Mouse (Mus musculus) hindbrain, embryonic 15.5 days (tissue): ENCODE results near the gene Slc27a1. TPM values are rescaled to one million over a fixed set of nuclear protein-coding genes. Genes with fewer than 3 reads are reported as not detected.

Experiments
- ATAC-seq: fragments of 200-750 bp; cut with Nextera tagmentation; 2 replicates; pipeline ENCODE4 v1.8.0; 2017; ENCODE audit warnings: low read depth, moderate number of reproducible peaks, moderate TSS enrichment; ENCODE audit not compliant: low FRiP score
- H3K27ac ChIP-seq: fragments of 300-500 bp; sonication (generic); replicated peaks from 2 replicates; pipeline ENCODE4 v1.5.1; 2015; ENCODE audit warnings: mild to moderate bottlenecking, inconsistent platforms
- H3K27me3 ChIP-seq: fragments of 300-500 bp; sonication (generic); 2 replicates; pipeline ENCODE4 v1.6.1; 2015; ENCODE audit warnings: control low read depth, inconsistent platforms
- H3K36me3 ChIP-seq: fragments of 300-500 bp; sonication (generic); 2 replicates; pipeline ENCODE4 v1.6.1; 2015; ENCODE audit warnings: control low read depth, inconsistent platforms
- H3K4me1 ChIP-seq: fragments of 300-500 bp; sonication (generic); replicated peaks from 2 replicates; pipeline ENCODE4 v1.6.1; 2015; ENCODE audit warnings: control low read depth, inconsistent platforms
- H3K4me2 ChIP-seq: fragments of 300-500 bp; sonication (generic); 2 replicates; pipeline ENCODE4 v1.6.1; 2015; ENCODE audit warnings: moderate library complexity, mild to moderate bottlenecking, inconsistent platforms
- H3K4me3 ChIP-seq: fragments of 300-500 bp; sonication (generic); 2 replicates; pipeline ENCODE4 v1.5.1; 2015; ENCODE audit warnings: mild to moderate bottlenecking, inconsistent platforms
- H3K9ac ChIP-seq: fragments of 300-500 bp; sonication (generic); 2 replicates; pipeline ENCODE4 v1.6.1; 2015; ENCODE audit warnings: inconsistent platforms
- H3K9me3 ChIP-seq: fragments of 300-500 bp; sonication (generic); 2 replicates; pipeline ENCODE4 v1.6.1; 2016; ENCODE audit warnings: control low read depth, inconsistent platforms
- WGBS: fragments of 180-500 bp; shearing (Covaris S2); methylation state at CpG from one replicate; pipeline ENCODE4 v1.1.7; 2015; 5-methylcytosine and 5-hydroxymethylcytosine counted together
- polyA plus RNA-seq: library from polyadenylated mRNA; unstranded; fragments of >200 nt; fragmentation: Nextera tagmentation; extraction: Ambion mirVana; gene quantifications from 2 replicates; pipeline ENCODE4 v1.2.1, GENCODE M21; 2015

The Slc27a1 gene
- polyA plus RNA-seq, 1 experiment from 2014 or later: 87.4 TPM

- WGBS: 55% methylated on average over 7 of the region's 7 CpGs
- H3K27me3 ChIP-seq: peaks cover 43% of the 10 kb centered on the region
- no peak for ATAC-seq
- no peak overlapping the region for H3K9ac ChIP-seq
- H3K36me3 ChIP-seq: peaks cover 4% of the 10 kb centered on the region; the same call in 1 of the 2 replicates
- peaks cover 18% of the 10 kb centered on the region for H3K4me1 ChIP-seq
- no peak overlapping the region for H3K4me3 ChIP-seq
- no peaks in the 10 kb centered on the region for H3K9me3 ChIP-seq
- no peak overlapping the region for H3K4me2 ChIP-seq
- no peak overlapping the region for H3K27ac ChIP-seq
These were observed 35.3 kb downstream of the Slc27a1 start for GRCm38 (mm10) chr8:71604021-71604420.

DNA sequence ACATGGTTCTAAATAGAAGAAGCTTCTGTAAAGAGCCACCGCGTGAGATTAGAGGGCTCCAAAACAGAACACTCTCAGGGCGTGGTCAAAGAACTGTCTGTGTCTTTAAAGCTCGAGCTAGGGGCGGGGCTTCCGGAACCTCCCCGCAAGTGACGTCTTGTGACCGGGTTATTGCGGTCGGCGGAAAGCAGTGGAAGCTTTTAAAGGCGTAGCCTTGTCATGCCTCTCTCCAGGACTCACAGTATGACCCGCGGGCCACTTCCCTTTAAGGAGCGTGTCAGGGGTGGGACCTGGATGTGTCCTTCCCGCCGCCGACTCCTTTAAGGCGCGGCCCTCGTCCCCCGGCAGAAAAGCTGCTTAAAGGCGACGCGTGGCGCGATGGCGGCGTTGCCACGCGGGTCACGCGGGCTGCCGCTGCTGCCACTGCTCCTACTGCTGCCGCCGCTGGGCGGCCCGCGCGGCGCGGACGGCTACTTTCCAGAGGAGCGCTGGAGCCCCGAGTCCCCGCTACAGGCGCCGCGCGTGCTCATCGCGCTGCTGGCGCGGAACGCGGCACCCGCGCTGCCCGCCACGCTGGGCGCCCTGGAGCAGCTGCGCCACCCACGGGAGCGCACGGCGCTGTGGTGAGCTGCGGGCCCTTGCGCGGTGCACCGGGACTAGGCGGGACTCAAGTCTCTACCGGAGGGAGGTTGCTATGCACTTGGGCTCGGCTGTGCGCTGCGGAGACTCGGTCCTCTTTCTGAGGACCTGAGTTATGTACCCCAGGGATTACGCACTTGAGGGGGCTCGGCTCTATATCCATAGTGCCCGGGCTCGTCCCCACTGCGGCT, 42.4 kb downstream of the Slc27a1 start, which contains the start of gene Colgalt1:
Gene Colgalt1, plus strand, starts transcription at position 177 of the 830 bp plus-strand sequence.
- Histone ChIP-seq H3K4me1 (peaks cover 15% of the 10 kb centered on the region), H3K27me3 (no peaks in the 10 kb centered on the region), H3K4me2 (peak within 1 kb of the TSS; percentile 78), H3K9ac (peak within 1 kb of the TSS; percentile 91), H3K27ac (peak within 1 kb of the TSS; percentile 92), H3K36me3 (peaks cover 19% of the 10 kb centered on the region), H3K4me3 (peak within 1 kb of the TSS; percentile 91), H3K9me3 (no peaks in the 10 kb centered on the region)
- WGBS: under 1% methylated on average over 82 of the region's 82 CpGs
- peak; percentile 99 for ATAC-seq

- Histone ChIP-seq H3K36me3 (peaks cover 30% of the 10 kb centered on the region), H3K4me3 (peak overlapping the region; percentile 91), H3K4me1 (peaks cover 15% of the 10 kb centered on the region), H3K9me3 (no peaks in the 10 kb centered on the region), H3K27me3 (no peaks in the 10 kb centered on the region), H3K27ac (no peak overlapping the region), H3K4me2 (peak overlapping the region; percentile 78), H3K9ac (peak overlapping the region; percentile 91)
- WGBS: 38% methylated on average over 5 of the region's 5 CpGs
- no peak for ATAC-seq
These were observed 43.5 kb downstream of the Slc27a1 start for GRCm38 (mm10) chr8:71612141-71612540.

DNA sequence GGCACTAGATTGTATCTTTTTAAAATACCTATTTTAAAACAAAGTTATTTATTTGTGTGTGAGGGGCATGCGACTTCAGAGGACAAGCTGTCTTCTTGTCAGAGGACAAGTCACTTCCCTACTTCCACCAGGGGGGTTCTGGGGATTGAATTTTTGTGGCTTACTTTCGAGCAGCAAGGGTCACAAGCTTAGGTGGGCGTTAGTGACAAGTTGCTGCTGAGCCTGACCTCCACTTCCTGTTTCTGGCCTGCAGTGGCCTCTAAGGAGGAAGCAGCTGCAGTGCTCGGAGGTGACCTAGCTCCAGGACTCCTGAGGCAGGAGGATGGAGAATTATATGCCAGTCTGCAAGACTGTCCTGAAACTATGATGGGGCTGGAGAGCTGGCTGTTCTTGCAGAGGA, 44.7 kb downstream of the Slc27a1 start:
- H3K4me2 ChIP-seq: no peak overlapping the region
- H3K36me3 ChIP-seq: peaks cover 43% of the 10 kb centered on the region
- H3K27ac ChIP-seq: no peak overlapping the region
- WGBS: 71% methylated on average over 4 of the region's 4 CpGs
- H3K4me3 ChIP-seq: no peak overlapping the region
- no peaks in the 10 kb centered on the region for H3K27me3 ChIP-seq
- H3K9ac ChIP-seq: no peak overlapping the region
- no peak for ATAC-seq
- H3K4me1 ChIP-seq: peaks cover 15% of the 10 kb centered on the region
- no peaks in the 10 kb centered on the region for H3K9me3 ChIP-seq

DNA sequence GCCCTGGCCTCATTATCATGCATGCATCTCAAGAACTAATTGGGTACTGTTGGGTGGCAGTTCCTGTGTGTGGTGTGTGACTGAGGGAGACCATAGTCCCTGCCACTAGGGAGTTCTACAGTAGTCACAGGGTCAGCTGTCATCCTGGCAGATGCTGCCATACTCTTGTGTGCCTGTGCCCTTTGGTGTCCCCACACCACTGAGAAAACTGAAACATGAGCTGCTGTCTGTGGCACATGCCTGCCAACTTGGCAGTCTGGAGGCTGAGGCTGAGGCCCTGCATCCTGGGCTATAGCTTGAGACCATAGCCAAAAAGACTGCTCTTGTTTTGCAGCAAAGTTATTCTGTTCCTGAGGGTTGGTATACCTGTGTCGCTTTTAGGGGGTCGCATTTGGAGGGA, 51.1 kb downstream of the Slc27a1 start:
- Histone ChIP-seq H3K9ac (no peak overlapping the region), H3K9me3 (no peaks in the 10 kb centered on the region), H3K27me3 (no peaks in the 10 kb centered on the region), H3K4me3 (no peak overlapping the region), H3K4me2 (no peak overlapping the region), H3K27ac (no peak overlapping the region), H3K4me1 (no peaks in the 10 kb centered on the region), H3K36me3 (peaks cover 88% of the 10 kb centered on the region)
- ATAC-seq: no peak
- 97% methylated on average over 2 of the region's 2 CpGs for whole genome bisulfite sequencing

GRCm38 (mm10) chr8:71625088-71625487, 56.4 kb downstream of the Slc27a1 start:
- WGBS: 71% methylated on average over 1 of the region's 1 CpGs
- no peak for ATAC-seq
- peaks cover 41% of the 10 kb centered on the region for H3K36me3 ChIP-seq

DNA sequence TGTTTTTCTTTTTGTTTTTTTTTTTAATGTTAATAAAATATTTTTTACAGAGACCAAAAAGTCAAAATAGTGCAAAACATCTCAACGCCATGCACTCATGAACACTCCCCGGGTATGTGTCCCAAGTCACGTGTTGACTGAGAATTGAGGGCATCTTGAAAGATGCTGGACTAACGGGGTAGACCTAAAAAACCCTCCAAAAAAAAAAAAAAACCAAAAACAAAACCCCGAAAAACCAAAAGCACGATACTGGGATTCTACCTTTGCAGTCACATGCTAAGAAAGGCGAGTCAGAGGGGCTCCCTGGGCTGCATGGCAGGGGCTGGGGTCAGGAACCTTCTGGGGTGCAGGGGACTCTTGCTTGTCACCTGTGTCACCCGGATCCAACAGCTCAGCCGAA, 58.1 kb downstream of the Slc27a1 start:
- Histone ChIP-seq H3K36me3 (peaks cover 28% of the 10 kb centered on the region), H3K27ac (no peak overlapping the region), H3K4me3 (no peak overlapping the region), H3K4me1 (peaks cover 28% of the 10 kb centered on the region), H3K9me3 (no peaks in the 10 kb centered on the region), H3K4me2 (no peak overlapping the region), H3K27me3 (no peaks in the 10 kb centered on the region), H3K9ac (no peak overlapping the region)
- 86% methylated on average over 9 of the region's 9 CpGs for WGBS
- ATAC-seq: no peak

More at GRCm38 (mm10) chr8:71625088-71625487, 56.4 kb downstream of the Slc27a1 start:
- no peak overlapping the region for H3K4me2 ChIP-seq
- H3K9ac ChIP-seq: no peak overlapping the region
- no peaks in the 10 kb centered on the region for H3K9me3 ChIP-seq
- H3K4me1 ChIP-seq: peaks cover 25% of the 10 kb centered on the region
- H3K27me3 ChIP-seq: no peaks in the 10 kb centered on the region
- H3K27ac ChIP-seq: no peak overlapping the region
- H3K4me3 ChIP-seq: no peak overlapping the region

GRCm38 (mm10) chr8:71627265-71628099, 58.8 kb downstream of the Slc27a1 start:
- Histone ChIP-seq H3K36me3 (peaks cover 20% of the 10 kb centered on the region), H3K4me2 (no peak overlapping the region), H3K27ac (0 out of 2 replicates have a peak overlapping the region, but pooled peaks have one; percentile 89), H3K9me3 (no peaks in the 10 kb centered on the region), H3K9ac (no peak overlapping the region), H3K27me3 (no peaks in the 10 kb centered on the region), H3K4me1 (peaks cover 28% of the 10 kb centered on the region), H3K4me3 (no peak overlapping the region)
- WGBS: 54% methylated on average over 9 of the region's 9 CpGs
- no peak for ATAC-seq

GRCm38 (mm10) chr8:71628396-71629095, 59.9 kb downstream of the Slc27a1 start:
- H3K9me3 ChIP-seq: no peaks in the 10 kb centered on the region
- H3K9ac ChIP-seq: peak overlapping the region; percentile 63
- peak overlapping the region; percentile 45 for H3K4me3 ChIP-seq
- peak overlapping the region; percentile 89 for H3K27ac ChIP-seq
- ATAC-seq: no peak
- H3K36me3 ChIP-seq: peaks cover 10% of the 10 kb centered on the region
- peaks cover 28% of the 10 kb centered on the region for H3K4me1 ChIP-seq
- H3K4me2 ChIP-seq: peak overlapping the region; percentile 94
- 9% methylated on average over 16 of the region's 16 CpGs for WGBS
- no peaks in the 10 kb centered on the region for H3K27me3 ChIP-seq

GRCm38 (mm10) chr8:71629096-71629697, 60.5 kb downstream of the Slc27a1 start:
- H3K27me3 ChIP-seq: no peaks in the 10 kb centered on the region
- H3K4me2 ChIP-seq: peak overlapping the region; percentile 94
- H3K27ac ChIP-seq: peak overlapping the region; percentile 89
- peaks cover 3% of the 10 kb centered on the region for H3K36me3 ChIP-seq
- WGBS: under 1% methylated on average over 55 of the region's 55 CpGs
- H3K9me3 ChIP-seq: no peaks in the 10 kb centered on the region
- H3K9ac ChIP-seq: peak overlapping the region; percentile 63
- H3K4me1 ChIP-seq: peaks cover 28% of the 10 kb centered on the region
- peak overlapping the region; percentile 45 for H3K4me3 ChIP-seq
- ATAC-seq: peak; percentile 89

DNA sequence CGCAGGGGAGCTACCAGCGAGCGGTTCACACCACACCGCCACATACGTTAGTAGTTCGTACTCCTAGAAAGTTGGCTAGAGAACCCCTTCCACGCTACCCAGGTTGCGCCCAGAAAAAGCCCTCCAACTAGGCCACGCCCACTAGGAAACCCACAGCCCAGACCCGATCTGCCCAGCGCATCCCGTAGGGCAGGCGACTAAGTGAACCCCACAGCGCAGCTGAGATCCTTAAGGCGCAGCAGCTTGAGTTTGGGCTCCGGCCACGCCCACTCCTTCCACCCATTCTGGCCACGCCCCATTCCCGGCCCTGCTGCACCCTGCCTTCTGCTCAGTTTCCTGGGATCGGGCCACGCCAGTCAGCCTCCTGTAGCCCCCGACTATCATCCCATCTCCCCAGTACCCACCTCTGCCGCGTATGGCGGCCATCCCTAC, 61.1 kb downstream of the Slc27a1 start:
- peak; percentile 21 for ATAC-seq
- peak overlapping the region; percentile 89 for H3K27ac ChIP-seq
- no peaks in the 10 kb centered on the region for H3K36me3 ChIP-seq
- peaks cover 31% of the 10 kb centered on the region for H3K4me1 ChIP-seq
- H3K4me3 ChIP-seq: peak overlapping the region; percentile 45
- no peaks in the 10 kb centered on the region for H3K27me3 ChIP-seq
- peak overlapping the region; percentile 94 for H3K4me2 ChIP-seq
- H3K9ac ChIP-seq: peak overlapping the region; percentile 63
- no peaks in the 10 kb centered on the region for H3K9me3 ChIP-seq
- 2% methylated on average over 25 of the region's 25 CpGs for WGBS
